Mouse (Mus musculus): ENCODE data around the gene Cfap45.

Cfap45 gene

GRCm38 (mm10) chr1:172566131-172566530, 45.5 kb downstream of the Cfap45 start:
- DNase-seq = no peak

DNA sequence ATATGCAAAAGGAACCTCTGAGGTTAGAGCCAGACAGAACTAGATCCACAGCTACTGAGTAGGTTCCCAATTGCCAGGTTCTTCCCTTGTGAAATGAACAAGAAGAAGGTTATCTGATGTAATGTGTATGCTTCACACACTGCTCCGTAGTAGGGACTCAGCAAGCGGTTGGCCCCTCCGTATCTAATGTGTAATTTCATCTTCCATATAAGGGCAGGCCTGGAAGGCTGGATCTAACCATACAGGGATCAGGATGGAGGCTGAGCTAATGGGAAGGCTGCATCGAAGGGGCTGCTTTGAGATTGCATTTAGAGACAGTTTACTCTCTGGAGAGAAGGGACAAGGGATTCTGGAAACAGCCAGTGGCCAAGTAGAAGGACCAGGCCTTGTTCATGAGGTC, 47.2 kb downstream of the Cfap45 start:
- DNase-seq = no peak

- DNase-seq = no peak
Measured at GRCm38 (mm10) chr1:172580116-172580515, 59.5 kb downstream of the Cfap45 start.

- DNase-seq = no peak
Measured at GRCm38 (mm10) chr1:172582436-172582835, 61.8 kb downstream of the Cfap45 start.

DNA sequence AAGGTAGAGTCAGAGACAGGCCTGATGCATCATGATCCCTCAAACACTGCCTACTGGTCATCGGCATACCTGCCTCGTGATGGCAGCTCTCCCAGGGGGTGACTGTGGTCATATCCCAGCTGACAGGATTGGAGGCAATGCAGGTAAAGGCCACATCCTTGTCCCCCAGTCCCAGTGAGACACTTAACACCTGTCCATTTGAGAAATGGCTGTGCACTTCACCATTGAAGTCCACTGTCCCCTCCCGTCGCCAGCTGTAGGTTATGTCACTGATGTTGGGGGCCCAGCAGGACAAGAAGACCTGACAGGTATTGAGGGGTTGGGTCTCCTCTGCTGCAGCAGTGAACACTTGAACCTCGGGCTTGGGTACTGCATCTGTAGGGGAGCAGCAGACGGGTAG, 63.7 kb downstream of the Cfap45 start:
- DNase-seq = no peak

DNA sequence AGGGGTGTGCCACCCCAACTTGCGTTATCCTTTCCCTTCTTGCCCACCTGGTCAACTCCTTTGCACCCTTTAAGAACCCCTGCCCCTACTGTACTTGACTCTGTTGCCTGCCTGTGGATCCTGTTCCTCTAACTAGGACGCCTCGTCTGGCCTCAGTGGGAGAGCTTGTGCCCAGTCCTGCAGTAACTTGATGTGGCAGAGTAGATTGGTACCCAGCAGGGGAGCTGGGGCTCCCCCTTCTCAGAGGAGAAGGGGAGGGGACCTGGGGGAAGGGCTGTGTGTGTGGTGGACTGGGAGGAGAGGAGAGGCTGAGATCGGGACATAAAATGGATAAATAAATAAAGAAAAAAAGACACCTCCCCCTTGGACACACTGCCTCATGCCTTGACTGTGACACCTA, 64.4 kb downstream of the Cfap45 start:
- DNase-seq = no peak

GRCm38 (mm10) chr1:172585612-172586567, 65.3 kb downstream of the Cfap45 start:
- DNase-seq = peak in 1 of 2 experiments; percentile 13

DNA sequence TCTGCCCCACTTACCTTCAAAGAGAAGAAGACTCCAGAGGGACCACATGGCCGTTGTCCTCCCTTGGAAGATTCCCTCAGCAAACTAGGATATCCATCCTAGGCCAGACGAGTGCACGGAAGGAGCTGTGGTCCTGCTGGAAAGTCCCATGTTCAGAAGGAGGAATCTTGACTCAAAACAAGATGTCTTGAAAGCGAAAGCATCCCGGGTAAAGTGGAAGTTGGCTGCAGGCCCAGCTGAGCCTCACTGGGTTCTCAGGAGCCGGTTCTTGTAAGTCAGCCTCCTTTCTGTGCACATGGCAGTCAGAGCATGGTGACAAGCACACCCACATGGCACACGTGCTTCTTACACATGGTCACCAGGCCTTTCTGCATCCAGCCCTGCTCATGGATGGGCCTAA, 69.8 kb downstream of the Cfap45 start, which contains the start of gene Slamf8:
Slamf8 (minus strand) TSS at position 184 of the 400 bp plus-strand sequence.
- DNase-seq = peak; percentile 24 to 33

DNA sequence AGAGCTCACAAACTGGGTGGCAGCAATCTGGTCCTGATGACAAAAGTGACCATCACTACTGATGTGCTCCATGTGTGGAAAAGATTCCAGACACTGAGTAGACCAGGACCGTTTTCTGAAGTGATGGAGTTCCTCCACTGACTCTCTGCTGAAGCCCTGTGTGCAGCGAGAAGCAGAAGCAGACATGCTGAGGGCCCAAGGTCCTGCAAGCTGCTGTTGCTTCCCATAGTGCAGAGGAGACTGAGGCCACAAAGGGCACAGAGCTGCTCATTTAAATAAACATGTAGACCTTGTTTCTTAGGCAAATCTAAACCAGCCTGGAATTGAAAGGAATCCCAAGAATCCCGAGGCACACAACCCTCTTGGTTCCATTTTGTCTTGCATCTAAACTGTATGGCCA, 72.7 kb downstream of the Cfap45 start:
- no peak for DNase-seq

- no peak for DNase-seq
Measured at GRCm38 (mm10) chr1:172593956-172594355, 73.4 kb downstream of the Cfap45 start.

DNA sequence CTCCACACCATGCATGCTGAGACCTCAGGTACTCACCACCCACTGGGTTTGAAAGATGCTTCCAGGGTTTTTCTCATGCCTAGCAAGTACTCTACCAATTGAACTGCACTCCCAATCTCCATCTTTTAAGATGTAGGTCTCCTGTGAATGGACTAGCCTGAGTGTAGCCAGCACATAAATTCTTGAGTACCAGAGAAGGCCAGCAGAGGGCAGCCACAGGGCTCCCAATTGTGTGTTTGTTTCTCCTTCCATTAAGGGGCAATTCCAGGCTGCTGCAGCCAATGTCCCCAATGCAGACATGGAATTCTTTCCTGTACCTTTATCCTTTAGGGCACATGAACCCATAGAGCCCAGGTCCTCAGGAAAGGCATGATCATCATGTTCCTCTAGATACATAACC, 73.9 kb downstream of the Cfap45 start:
- DNase-seq = peak; percentile 69 to 74

Measured in kidney, postnatal 4 days (tissue).